Mouse (Mus musculus) hindbrain, embryonic 14.5 days (tissue): ENCODE results near the gene Olfr221. TPM values are rescaled to one million over a fixed set of nuclear protein-coding genes. Genes with fewer than 3 reads are reported as not detected.

Experiments
- ATAC-seq: fragments of 200-750 bp; cut with Nextera tagmentation; 2 replicates; pipeline ENCODE4 v1.8.0; 2017; ENCODE audit warnings: moderate number of reproducible peaks, mild to moderate bottlenecking, moderate TSS enrichment, moderate library complexity; ENCODE audit not compliant: low FRiP score
- DNase-seq: peaks from one replicate; pipeline ENCODE4 v3.0.0-alpha.2; 2015; ENCODE audit warnings: low spot score
- H3K27ac ChIP-seq: fragments of 300-500 bp; sonication (generic); 2 replicates; pipeline ENCODE4 v1.5.1; 2014; ENCODE audit warnings: mild to moderate bottlenecking, moderate library complexity
- H3K27me3 ChIP-seq: fragments of 300-500 bp; sonication (generic); 2 replicates; pipeline ENCODE4 v1.6.1; 2014; ENCODE audit warnings: mild to moderate bottlenecking, low read length, mixed read lengths; ENCODE audit not compliant: control insufficient read depth, insufficient read depth
- H3K36me3 ChIP-seq: fragments of 300-500 bp; sonication (generic); replicated peaks from 2 replicates; pipeline ENCODE4 v1.6.1; 2014; ENCODE audit not compliant: control insufficient read depth, insufficient read depth
- H3K4me1 ChIP-seq: fragments of 300-500 bp; sonication (generic); replicated peaks from 2 replicates; pipeline ENCODE4 v1.6.1; 2014; ENCODE audit warnings: antibody characterized with exemption, low read length, mixed read lengths; ENCODE audit not compliant: control insufficient read depth, insufficient read depth
- H3K4me2 ChIP-seq: fragments of 300-500 bp; sonication (generic); replicated peaks from 2 replicates; pipeline ENCODE4 v1.6.1; 2014; ENCODE audit warnings: mild to moderate bottlenecking, moderate library complexity
- H3K4me3 ChIP-seq: fragments of 300-500 bp; sonication (generic); replicated peaks from 2 replicates; pipeline ENCODE4 v1.5.1; 2014; ENCODE audit warnings: mild to moderate bottlenecking, low read length
- H3K9ac ChIP-seq: fragments of 300-500 bp; sonication (generic); 2 replicates; pipeline ENCODE4 v1.6.1; 2014
- H3K9me3 ChIP-seq: fragments of 300-500 bp; sonication (generic); 2 replicates; pipeline ENCODE4 v1.6.1; 2016; ENCODE audit warnings: low read length; ENCODE audit not compliant: control insufficient read depth
- WGBS: fragments of 180-500 bp; shearing (Covaris S2); extraction: QIAGEN DNeasy Blood & Tissue Kit; methylation state at CpG from one replicate; pipeline ENCODE4 v1.1.7; 2014; 5-methylcytosine and 5-hydroxymethylcytosine counted together
- polyA plus RNA-seq: library from polyadenylated mRNA; unstranded; fragments of >200 nt; fragmentation: Nextera tagmentation; extraction: Ambion mirVana; gene quantifications from 2 replicates; pipeline ENCODE4 v1.2.1, GENCODE M21; 2014

Gene Olfr221
- polyA plus RNA-seq, 1 experiment from 2014 or later: not detected

DNA sequence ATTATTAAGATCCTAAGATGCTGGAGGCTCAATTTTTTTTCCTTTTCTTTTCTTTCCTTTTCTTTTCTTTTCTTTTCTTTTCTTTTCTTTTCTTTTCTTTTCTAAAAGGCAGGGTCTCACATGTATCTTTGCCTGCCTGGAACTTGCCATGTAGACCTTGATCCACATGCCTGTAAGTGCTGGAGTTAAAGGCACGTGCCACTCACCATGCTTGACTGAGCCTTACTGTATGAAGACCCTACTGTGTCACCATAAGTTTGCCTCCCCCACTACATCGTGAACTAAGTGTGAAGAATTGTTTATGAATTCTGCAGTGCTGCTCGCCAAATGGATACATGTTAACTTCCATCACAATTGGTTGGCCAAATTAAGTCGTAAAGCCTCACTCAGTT is 21.1 kb downstream of the Olfr221 start:
- no peaks in the 10 kb centered on the region for H3K36me3 ChIP-seq
- peak overlapping the region; percentile 70 for H3K4me2 ChIP-seq
- H3K27ac ChIP-seq: peak overlapping the region; percentile 99
- WGBS: 56% methylated on average over 4 of the region's 4 CpGs
- DNase-seq (no peak), ATAC-seq (no peak)
- H3K9me3 ChIP-seq: no peaks in the 10 kb centered on the region
- H3K27me3 ChIP-seq: no peaks in the 10 kb centered on the region
- H3K4me1 ChIP-seq: peaks cover 36% of the 10 kb centered on the region
- peak overlapping the region; percentile 96 for H3K9ac ChIP-seq
- H3K4me3 ChIP-seq: peak overlapping the region; percentile 75

DNA sequence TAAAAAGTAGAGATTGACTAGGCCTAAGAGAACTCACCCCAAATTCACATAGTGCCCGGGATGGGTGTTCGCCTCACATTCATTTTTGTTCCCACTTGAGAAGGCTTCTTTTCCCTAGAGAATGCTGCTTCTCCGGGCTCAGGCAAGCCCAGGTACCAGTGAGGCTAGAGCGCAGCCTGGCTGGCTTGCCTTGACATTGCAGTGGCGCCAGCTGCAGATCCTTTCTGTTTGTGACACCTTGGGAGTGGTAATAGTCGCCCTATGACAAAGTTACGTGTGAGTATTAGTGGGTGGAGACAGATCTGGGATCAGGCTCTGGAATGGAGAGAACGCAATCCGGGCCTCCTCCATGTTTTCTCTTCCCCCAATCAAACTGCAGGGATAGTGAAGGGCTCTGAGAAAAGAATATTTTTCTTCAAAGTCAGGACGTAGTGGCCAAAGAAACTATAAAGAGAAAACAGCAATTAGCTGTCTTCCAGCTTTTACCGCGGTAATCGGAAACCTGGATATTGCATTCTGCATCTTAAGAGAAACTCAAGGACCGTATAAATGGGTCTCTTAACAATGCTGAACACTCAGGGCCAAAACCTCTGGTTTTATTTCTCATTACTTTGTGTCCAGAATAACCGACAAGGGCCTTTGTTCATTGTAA is 21.6 kb downstream of the Olfr221 start, which contains the start of gene Zfp219:
TSS of gene Zfp219 (minus strand) at position 248 of the 652 bp plus-strand sequence.
- peaks cover 41% of the 10 kb centered on the region for H3K4me1 ChIP-seq

GRCm38 (mm10) chr14:52019590-52020340 is 22.5 kb downstream of the Olfr221 start:
- Histone ChIP-seq H3K36me3 (no peaks in the 10 kb centered on the region), H3K27ac (peak overlapping the region; percentile 99), H3K27me3 (no peaks in the 10 kb centered on the region), H3K4me1 (peaks cover 47% of the 10 kb centered on the region), H3K9ac (peak overlapping the region; percentile 96), H3K4me2 (peak overlapping the region; percentile 70), H3K9me3 (no peaks in the 10 kb centered on the region), H3K4me3 (peak overlapping the region; percentile 75)
- WGBS: under 1% methylated on average over 73 of the region's 74 CpGs
- peak; percentile 91 for ATAC-seq
- DNase-seq: peak; percentile 97

More for the DNA sequence above, 21.6 kb downstream of the Olfr221 start, which contains the start of gene Zfp219:
- Histone ChIP-seq H3K9me3 (no peaks in the 10 kb centered on the region), H3K4me3 (peak within 1 kb of the TSS; percentile 75), H3K36me3 (no peaks in the 10 kb centered on the region), H3K4me2 (peak within 1 kb of the TSS; percentile 70), H3K27ac (peak within 1 kb of the TSS; percentile 99), H3K27me3 (no peaks in the 10 kb centered on the region), H3K9ac (peak within 1 kb of the TSS; percentile 96)
- 7% methylated on average over 15 of the region's 15 CpGs for WGBS
- ATAC-seq: peak; percentile 61
- peak; percentile 78 for DNase-seq

- WGBS: 33% methylated on average over 12 of the region's 12 CpGs
Observed at GRCm38 (mm10) chr14:52019051-52019589, 23.1 kb downstream of the Olfr221 start.

DNA sequence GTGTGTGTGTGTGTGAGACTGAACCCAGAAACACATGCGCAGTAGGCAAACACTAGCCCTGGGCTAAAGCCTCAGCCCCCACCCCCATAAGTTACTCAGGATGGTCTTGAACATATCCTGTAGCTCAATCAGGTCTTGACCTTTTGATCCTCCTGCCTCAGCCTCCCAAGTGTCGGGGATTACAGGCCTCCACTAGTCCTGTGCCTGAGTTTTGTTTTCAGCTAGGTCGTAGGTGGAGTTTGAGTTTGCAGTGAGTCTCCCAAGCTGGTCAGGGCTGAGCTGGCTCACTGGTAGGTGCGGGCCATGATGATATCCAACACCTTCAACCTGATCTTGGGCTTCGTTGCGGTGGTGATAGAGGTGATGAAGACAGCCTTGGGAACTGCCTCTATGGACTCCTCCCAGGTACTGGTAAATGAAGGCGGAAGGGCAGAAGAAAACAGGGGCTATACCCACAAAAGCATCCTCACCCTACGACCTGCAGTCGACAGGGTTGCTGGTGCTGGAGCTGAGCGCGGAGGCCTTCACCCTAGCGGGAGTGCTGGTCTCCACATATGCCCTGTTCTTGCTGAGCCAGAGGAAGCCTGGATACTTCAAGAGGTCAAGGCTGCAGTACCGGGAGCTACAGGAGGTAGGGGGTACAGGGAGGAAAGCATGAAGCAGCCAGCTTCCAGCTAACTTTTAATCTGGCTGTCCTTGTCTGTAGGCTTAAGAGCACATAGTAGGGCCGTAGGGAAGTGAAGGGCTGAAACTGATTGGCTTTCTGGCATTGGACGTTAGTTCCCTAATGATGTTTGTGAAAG is 23.8 kb downstream of the Olfr221 start:
- Histone ChIP-seq H3K4me1 (peaks cover 47% of the 10 kb centered on the region), H3K9me3 (no peaks in the 10 kb centered on the region), H3K27me3 (no peaks in the 10 kb centered on the region), H3K27ac (peak overlapping the region; percentile 99), H3K4me2 (peak overlapping the region; percentile 70), H3K4me3 (peak overlapping the region; percentile 75; the same call in 1 of the 2 replicates), H3K9ac (peak overlapping the region; percentile 96), H3K36me3 (no peaks in the 10 kb centered on the region)
- WGBS: 86% methylated on average over 15 of the region's 15 CpGs
- no peak for DNase-seq
- ATAC-seq: no peak

More at GRCm38 (mm10) chr14:52019051-52019589, 23.1 kb downstream of the Olfr221 start:
- H3K4me2 ChIP-seq: peak overlapping the region; percentile 70
- DNase-seq (no peak), ATAC-seq (no peak; the same call in none of the 2 replicates)
- no peaks in the 10 kb centered on the region for H3K27me3 ChIP-seq
- peak overlapping the region; percentile 99 for H3K27ac ChIP-seq
- H3K36me3 ChIP-seq: no peaks in the 10 kb centered on the region
- no peaks in the 10 kb centered on the region for H3K9me3 ChIP-seq
- peak overlapping the region; percentile 75 for H3K4me3 ChIP-seq
- H3K4me1 ChIP-seq: peaks cover 47% of the 10 kb centered on the region
- H3K9ac ChIP-seq: peak overlapping the region; percentile 96

- Histone ChIP-seq H3K9me3 (no peaks in the 10 kb centered on the region), H3K9ac (no peak overlapping the region), H3K27me3 (no peaks in the 10 kb centered on the region), H3K36me3 (no peaks in the 10 kb centered on the region), H3K4me3 (no peak overlapping the region), H3K4me2 (no peak overlapping the region), H3K4me1 (peaks cover 50% of the 10 kb centered on the region), H3K27ac (no peak overlapping the region)
- 86% methylated on average over 4 of the region's 4 CpGs for WGBS
- DNase-seq (no peak), ATAC-seq (no peak)
Observed at GRCm38 (mm10) chr14:52017662-52018061, 24.6 kb downstream of the Olfr221 start.

- DNase-seq (no peak), ATAC-seq (no peak)
- no peak overlapping the region for H3K4me2 ChIP-seq
- WGBS: 74% methylated on average over 13 of the region's 13 CpGs
- peaks cover 54% of the 10 kb centered on the region for H3K4me1 ChIP-seq
- no peaks in the 10 kb centered on the region for H3K36me3 ChIP-seq
- H3K9ac ChIP-seq: no peak overlapping the region
- no peaks in the 10 kb centered on the region for H3K27me3 ChIP-seq
- H3K4me3 ChIP-seq: no peak overlapping the region
- H3K27ac ChIP-seq: no peak overlapping the region
- no peaks in the 10 kb centered on the region for H3K9me3 ChIP-seq
Observed at GRCm38 (mm10) chr14:52016625-52017405, 25.4 kb downstream of the Olfr221 start.

- H3K27me3 ChIP-seq: no peaks in the 10 kb centered on the region
- no peaks in the 10 kb centered on the region for H3K9me3 ChIP-seq
- ATAC-seq: no peak
- no peaks in the 10 kb centered on the region for H3K36me3 ChIP-seq
- no peak for DNase-seq
- peak within 1 kb of the TSS; percentile 66 for H3K4me3 ChIP-seq
- 25% methylated on average over 6 of the region's 6 CpGs for WGBS
- peak within 1 kb of the TSS; percentile 85 for H3K9ac ChIP-seq
- peak within 1 kb of the TSS; percentile 56 for H3K4me2 ChIP-seq
- H3K4me1 ChIP-seq: peaks cover 59% of the 10 kb centered on the region
- H3K27ac ChIP-seq: peak within 1 kb of the TSS; percentile 97
Observed at GRCm38 (mm10) chr14:52015445-52016100, 26.7 kb downstream of the Olfr221 start, which contains the start of gene Tmem253. Gene Tmem253 (plus strand): TSS chr14:52015658.
